Mouse (Mus musculus): Measurements from ENCODE around the gene Zfp609. TPM values are rescaled to one million over a fixed set of nuclear protein-coding genes. Genes with fewer than 3 reads are reported as not detected.
"Not testable (repeated sequence)": the region's sequence is repeated elsewhere in the genome, so short reads cannot be mapped to it uniquely, and the experiment has no call there.

Zfp609 gene
- total RNA-seq, 2 experiments from 2014 or later = 27.5 to 28.3 TPM

GRCm38 (mm10) chr9:65822011-65822410, 5.4 kb downstream of the Zfp609 start:
- DNase-seq = no peak
- intact Hi-C loops (cut with DNase I) = loop anchor here (10.0 kb wide), 2 partner anchors 67 to 773 kb away; partner anchors contain the start of gene Usp3

- DNase-seq = no peak
- intact Hi-C loops (cut with DNase I) = loop anchor here (10.0 kb wide), 2 partner anchors 66 to 774 kb away; partner anchors contain the start of gene Usp3
These were observed 7.1 kb downstream of the Zfp609 start for GRCm38 (mm10) chr9:65820301-65820700.

GRCm38 (mm10) chr9:65818402-65818801, 9.0 kb downstream of the Zfp609 start:
- DNase-seq = no peak
- intact Hi-C loops (cut with DNase I) = no loop called here

- DNase-seq = no peak
- intact Hi-C loops (cut with DNase I) = no loop called here
These were observed 14.5 kb downstream of the Zfp609 start for GRCm38 (mm10) chr9:65812841-65813240.

GRCm38 (mm10) chr9:65811784-65812183, 15.6 kb downstream of the Zfp609 start:
- intact Hi-C loops (cut with DNase I) = no loop called here
- DNase-seq = no peak

- DNase-seq = no peak
- intact Hi-C loops (cut with DNase I) = no loop called here
These were observed 19.5 kb downstream of the Zfp609 start for GRCm38 (mm10) chr9:65807818-65808217.

GRCm38 (mm10) chr9:65807251-65807650, 20.1 kb downstream of the Zfp609 start:
- peak in 1 of 2 experiments; percentile 35 for DNase-seq
- intact Hi-C loops (cut with DNase I) = no loop called here

- no peak for DNase-seq
- intact Hi-C loops (cut with DNase I) = no loop called here
These were observed 27.6 kb downstream of the Zfp609 start for GRCm38 (mm10) chr9:65799770-65800169.

- DNase-seq = no peak
- intact Hi-C loops (cut with DNase I) = no loop called here
These were observed 31.7 kb downstream of the Zfp609 start for GRCm38 (mm10) chr9:65795651-65796050.

- no peak for DNase-seq
- intact Hi-C loops (cut with DNase I) = no loop called here
These were observed 33.1 kb downstream of the Zfp609 start for GRCm38 (mm10) chr9:65794313-65794712.

- no peak for DNase-seq
- intact Hi-C loops (cut with DNase I) = no loop called here
These were observed 33.9 kb downstream of the Zfp609 start for GRCm38 (mm10) chr9:65793506-65793905.

GRCm38 (mm10) chr9:65793086-65793485, 34.3 kb downstream of the Zfp609 start:
- DNase-seq = no peak
- intact Hi-C loops (cut with DNase I) = no loop called here

GRCm38 (mm10) chr9:65791846-65792245, 35.5 kb downstream of the Zfp609 start:
- DNase-seq = no peak
- intact Hi-C loops (cut with DNase I) = no loop called here

- no peak for DNase-seq
- intact Hi-C loops (cut with DNase I) = no loop called here
These were observed 36.3 kb downstream of the Zfp609 start for GRCm38 (mm10) chr9:65791106-65791505.

- intact Hi-C loops (cut with DNase I) = no loop called here
- DNase-seq = no peak
These were observed 37.6 kb downstream of the Zfp609 start for GRCm38 (mm10) chr9:65789788-65790187.

- intact Hi-C loops (cut with DNase I) = no loop called here
- no peak for DNase-seq
These were observed 38.8 kb downstream of the Zfp609 start for GRCm38 (mm10) chr9:65788556-65788955.

GRCm38 (mm10) chr9:65787829-65788344, 39.5 kb downstream of the Zfp609 start:
- intact Hi-C loops (cut with DNase I) = no loop called here
- no peak for DNase-seq

GRCm38 (mm10) chr9:65786885-65787787, 40.2 kb downstream of the Zfp609 start:
- intact Hi-C loops (cut with DNase I) = no loop called here

GRCm38 (mm10) chr9:65785772-65786368, 41.5 kb downstream of the Zfp609 start:
- no peak for DNase-seq
- intact Hi-C loops (cut with DNase I) = no loop called here

More at GRCm38 (mm10) chr9:65786885-65787787, 40.2 kb downstream of the Zfp609 start:
- DNase-seq = peak; percentile 22 to 39

- DNase-seq; intact Hi-C loops (cut with DNase I): not testable (repeated sequence)
These were observed 47.7 kb downstream of the Zfp609 start for GRCm38 (mm10) chr9:65779619-65780018.

- no peak for DNase-seq
- intact Hi-C loops (cut with DNase I) = no loop called here
These were observed 50.4 kb downstream of the Zfp609 start for GRCm38 (mm10) chr9:65776874-65777432.

Measured in heart, postnatal 14 days (tissue).